Mouse (Mus musculus) embryonic facial prominence, embryonic 12.5 days (tissue): ENCODE results near the gene Luc7l3. TPM values are rescaled to one million over a fixed set of nuclear protein-coding genes. Genes with fewer than 3 reads are reported as not detected.

Source experiments
- ATAC-seq: fragments of 200-750 bp; cut with Nextera tagmentation; 2 replicates; pipeline ENCODE4 v1.8.0; 2017; ENCODE audit not compliant: insufficient number of reproducible peaks, insufficient read depth, low FRiP score, low TSS enrichment
- H3K27ac ChIP-seq: fragments of 300-500 bp; sonication (generic); 2 replicates; pipeline ENCODE4 v1.5.1; 2016; ENCODE audit warnings: mild to moderate bottlenecking
- H3K27me3 ChIP-seq: fragments of 300-500 bp; sonication (generic); 2 replicates; pipeline ENCODE4 v1.6.1; 2016; ENCODE audit warnings: mild to moderate bottlenecking, moderate library complexity
- H3K36me3 ChIP-seq: fragments of 300-500 bp; sonication (generic); 2 replicates; pipeline ENCODE4 v1.6.1; 2016; ENCODE audit warnings: mild to moderate bottlenecking
- H3K4me1 ChIP-seq: fragments of 300-500 bp; sonication (generic); 2 replicates; pipeline ENCODE4 v1.6.1; 2016
- H3K4me2 ChIP-seq: fragments of 300-500 bp; sonication (generic); replicated peaks from 2 replicates; pipeline ENCODE4 v1.6.1; 2016; ENCODE audit warnings: mild to moderate bottlenecking, moderate library complexity
- H3K4me3 ChIP-seq: fragments of 300-500 bp; sonication (generic); 2 replicates; pipeline ENCODE4 v1.5.1; 2016; ENCODE audit warnings: mild to moderate bottlenecking
- H3K9ac ChIP-seq: fragments of 300-500 bp; sonication (generic); 2 replicates; pipeline ENCODE4 v1.6.1; 2016; ENCODE audit warnings: mild to moderate bottlenecking, moderate library complexity
- H3K9me3 ChIP-seq: fragments of 300-500 bp; sonication (generic); 2 replicates; pipeline ENCODE4 v1.6.1; 2016; ENCODE audit warnings: mild to moderate bottlenecking, moderate library complexity
- WGBS: fragments of 180-500 bp; shearing (Covaris S2); methylation state at CpG from one replicate; pipeline ENCODE4 v1.1.7; 2016; 5-methylcytosine and 5-hydroxymethylcytosine counted together
- polyA plus RNA-seq: library from polyadenylated mRNA; unstranded; fragments of >200 nt; fragmentation: Nextera tagmentation; extraction: Ambion mirVana; gene quantifications from 2 replicates; pipeline ENCODE4 v1.2.1, GENCODE M21; 2016

Luc7l3 gene
- polyA plus RNA-seq, 1 experiment from 2014 or later = 146 TPM

- Histone ChIP-seq H3K9me3 (no peaks in the 10 kb centered on the region), H3K4me2 (peak overlapping the region; percentile 35; the same call in 1 of the 2 replicates), H3K27ac (peak overlapping the region; percentile 97), H3K36me3 (no peaks in the 10 kb centered on the region), H3K27me3 (no peaks in the 10 kb centered on the region), H3K4me3 (no peak overlapping the region), H3K9ac (no peak overlapping the region), H3K4me1 (peaks cover 73% of the 10 kb centered on the region)
- WGBS = 25% methylated on average over 9 of the region's 9 CpGs
- no peak for ATAC-seq
Observed at GRCm38 (mm10) chr11:94244385-94244784, 77.4 kb downstream of the Luc7l3 start.

DNA sequence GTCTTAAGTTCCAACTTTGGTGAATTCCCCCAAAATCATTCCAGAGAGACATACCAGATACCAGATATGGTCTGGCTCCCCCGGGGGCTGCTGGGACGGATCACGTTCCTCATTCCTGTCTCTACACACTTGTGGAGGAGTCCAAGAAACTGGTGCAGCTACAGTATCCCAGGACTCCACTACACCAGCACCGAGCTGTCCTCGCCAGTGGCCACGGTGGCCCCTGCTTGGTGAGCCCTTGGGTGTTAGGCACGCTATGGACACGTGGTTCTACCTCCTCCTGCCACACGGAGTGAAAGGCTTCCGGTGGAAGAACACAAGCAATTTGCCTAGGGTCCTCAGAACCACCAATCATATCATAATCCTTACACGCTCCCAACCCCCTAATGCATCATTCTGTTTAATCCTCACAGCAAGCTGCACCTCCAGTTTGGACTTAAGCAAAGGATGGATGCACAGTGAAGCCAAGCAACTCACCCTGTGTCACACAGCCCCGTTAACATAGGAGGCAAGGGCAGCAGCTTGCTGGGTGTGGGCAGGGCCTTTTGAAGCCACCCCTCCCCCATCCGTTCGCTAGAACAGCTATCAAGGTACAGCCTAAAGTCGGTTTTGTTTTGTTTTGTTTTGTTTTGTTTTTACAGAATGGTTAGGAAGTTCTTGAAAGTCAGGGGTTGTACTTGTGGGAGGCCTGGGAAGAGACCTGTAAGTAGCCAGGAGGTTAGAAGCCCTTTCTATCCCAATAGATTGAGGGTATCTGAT lies 78.2 kb downstream of the Luc7l3 start:
- H3K27me3 ChIP-seq = no peaks in the 10 kb centered on the region
- no peaks in the 10 kb centered on the region for H3K36me3 ChIP-seq
- peak overlapping the region; percentile 17 for H3K4me3 ChIP-seq
- WGBS = 21% methylated on average over 15 of the region's 15 CpGs
- ATAC-seq = peak; percentile 7; the same call in 1 of the 2 replicates
- H3K4me1 ChIP-seq = peaks cover 73% of the 10 kb centered on the region
- peak overlapping the region; percentile 58 for H3K4me2 ChIP-seq
- no peaks in the 10 kb centered on the region for H3K9me3 ChIP-seq
- no peak overlapping the region for H3K9ac ChIP-seq
- H3K27ac ChIP-seq = peak overlapping the region; percentile 97

GRCm38 (mm10) chr11:94242760-94243421 lies 78.9 kb downstream of the Luc7l3 start:
- no peaks in the 10 kb centered on the region for H3K36me3 ChIP-seq
- peak overlapping the region; percentile 17 for H3K4me3 ChIP-seq
- WGBS = 2% methylated on average over 28 of the region's 29 CpGs
- H3K27ac ChIP-seq = peak overlapping the region; percentile 97
- peak overlapping the region; percentile 37 for H3K9ac ChIP-seq
- no peaks in the 10 kb centered on the region for H3K27me3 ChIP-seq
- peak; percentile 31; the same call in 1 of the 2 replicates for ATAC-seq
- H3K9me3 ChIP-seq = no peaks in the 10 kb centered on the region
- peaks cover 72% of the 10 kb centered on the region for H3K4me1 ChIP-seq
- H3K4me2 ChIP-seq = peak overlapping the region; percentile 58

DNA sequence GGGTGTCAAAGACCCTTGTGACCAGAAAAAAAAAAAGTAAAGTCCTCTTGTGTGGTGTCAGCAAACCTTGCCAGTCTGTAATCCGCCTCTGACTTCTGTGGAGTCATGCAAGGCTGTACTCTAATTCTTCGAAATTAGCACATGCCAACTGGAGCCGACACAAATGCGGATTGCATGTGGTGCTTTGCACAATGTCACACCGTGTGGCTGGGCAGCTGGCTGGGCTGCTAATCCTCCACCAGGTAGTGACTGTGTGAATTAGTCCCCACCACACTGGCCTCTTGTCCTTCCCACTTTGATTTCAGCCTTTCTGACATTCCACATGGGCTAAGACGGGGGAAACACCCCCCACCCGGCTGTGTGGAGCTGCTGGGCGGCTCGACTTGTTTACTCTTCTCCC lies 82.1 kb downstream of the Luc7l3 start:
- no peak overlapping the region for H3K9ac ChIP-seq
- H3K4me1 ChIP-seq = peaks cover 40% of the 10 kb centered on the region
- WGBS = 28% methylated on average over 9 of the region's 9 CpGs
- 0 out of 2 replicates have a peak overlapping the region, but pooled peaks have one; percentile 36 for H3K27ac ChIP-seq
- no peak overlapping the region for H3K4me3 ChIP-seq
- H3K9me3 ChIP-seq = no peaks in the 10 kb centered on the region
- ATAC-seq = no peak
- H3K27me3 ChIP-seq = no peaks in the 10 kb centered on the region
- no peak overlapping the region for H3K4me2 ChIP-seq
- H3K36me3 ChIP-seq = no peaks in the 10 kb centered on the region

- 89% methylated on average over 8 of the region's 8 CpGs for WGBS
- ATAC-seq = no peak
- Histone ChIP-seq H3K27ac (no peak overlapping the region), H3K27me3 (no peaks in the 10 kb centered on the region), H3K9me3 (no peaks in the 10 kb centered on the region), H3K4me2 (no peak overlapping the region), H3K36me3 (no peaks in the 10 kb centered on the region), H3K4me1 (peaks cover 31% of the 10 kb centered on the region), H3K9ac (no peak overlapping the region), H3K4me3 (no peak overlapping the region)
Observed at GRCm38 (mm10) chr11:94238786-94239185, 83.0 kb downstream of the Luc7l3 start.

Other genes starting within 250 kb of the Luc7l3 start
- gene Tob1, start 110.5 kb downstream of the Luc7l3 start, polyA plus RNA-seq = 32.9 TPM in 2 replicates
- 11.8 and 13.9 TPM in 2 replicates for gene Wfikkn2, start 76.0 kb downstream of the Luc7l3 start, polyA plus RNA-seq
- gene Gm21885, start 40.1 kb downstream of the Luc7l3 start, polyA plus RNA-seq = not detected in 2 replicates
- 25.5 and 35.8 TPM in 2 replicates for gene Ankrd40, start 6.0 kb upstream of the Luc7l3 start, polyA plus RNA-seq
- 0.69 and 0.78 TPM in 2 replicates for gene Abcc3, start 71.0 kb upstream of the Luc7l3 start, polyA plus RNA-seq
- 31.6 and 37.2 TPM in 2 replicates for gene Cacna1g, start 152.2 kb upstream of the Luc7l3 start, polyA plus RNA-seq
- gene Spata20, start 164.2 kb upstream of the Luc7l3 start, polyA plus RNA-seq = 0.29 and 0.43 TPM in 2 replicates
- gene Epn3, start 178.0 kb upstream of the Luc7l3 start, polyA plus RNA-seq = 2.7 and 4.2 TPM in 2 replicates
- 2.5 and 3.7 TPM in 2 replicates for gene Mycbpap, start 199.8 kb upstream of the Luc7l3 start, polyA plus RNA-seq
- gene Rsad1, start 227.3 kb upstream of the Luc7l3 start, polyA plus RNA-seq = 5.0 and 5.7 TPM in 2 replicates
- 2.0 and 3.6 TPM in 2 replicates for gene Chad, start 243.1 kb upstream of the Luc7l3 start, polyA plus RNA-seq